Mouse (Mus musculus): Measurements from ENCODE around the gene Limd2. TPM values are rescaled to one million over a fixed set of nuclear protein-coding genes. Genes with fewer than 3 reads are reported as not detected.

Limd2 gene
- polyA plus RNA-seq, 1 experiment from 2014 or later: 151 TPM

- Histone ChIP-seq H3K27ac (ENCODE audit: low read depth, low read length) (no peak overlapping the region), H3K4me1 (ENCODE audit: control insufficient read depth, insufficient read depth, low read length) (0 out of 2 replicates have a peak, but pooled peaks cover 5% of the 10 kb centered on the region), H3K36me3 (ENCODE audit: control insufficient read depth, insufficient read depth, low read length) (no peaks in the 10 kb centered on the region), H3K4me3 (ENCODE audit: low read depth, low read length) (no peak overlapping the region), H3K4me2 (no peak overlapping the region), H3K9me3 (replicated peaks; ENCODE audit: control insufficient read depth, low read length) (no peaks in the 10 kb centered on the region), H3K27me3 (ENCODE audit: control insufficient read depth, insufficient read depth, low read length) (no peaks in the 10 kb centered on the region), H3K9ac (ENCODE audit: low read depth, low read length) (no peak overlapping the region)
- no peak for ATAC-seq (replicated peaks; ENCODE audit: insufficient number of reproducible peaks, low FRiP score, low TSS enrichment)
- WGBS (ENCODE audit: insufficient replicate concordance): 55% methylated on average over 5 of the region's 5 CpGs
Measured at GRCm38 (mm10) chr11:106178036-106178782, 17.5 kb upstream of the Limd2 start.

- H3K9me3 ChIP-seq (replicated peaks; ENCODE audit: control insufficient read depth, low read length): no peaks in the 10 kb centered on the region
- no peak overlapping the region for H3K27ac ChIP-seq (ENCODE audit: low read depth, low read length)
- no peaks in the 10 kb centered on the region for H3K27me3 ChIP-seq (ENCODE audit: control insufficient read depth, insufficient read depth, low read length)
- no peak overlapping the region for H3K4me2 ChIP-seq
- no peak for ATAC-seq (replicated peaks; ENCODE audit: insufficient number of reproducible peaks, low FRiP score, low TSS enrichment)
- H3K9ac ChIP-seq (ENCODE audit: low read depth, low read length): no peak overlapping the region
- H3K36me3 ChIP-seq (ENCODE audit: control insufficient read depth, insufficient read depth, low read length): no peaks in the 10 kb centered on the region
- H3K4me1 ChIP-seq (ENCODE audit: control insufficient read depth, insufficient read depth, low read length): 0 out of 2 replicates have a peak, but pooled peaks cover 5% of the 10 kb centered on the region
- WGBS (ENCODE audit: insufficient replicate concordance): 57% methylated on average over 5 of the region's 5 CpGs
- no peak overlapping the region for H3K4me3 ChIP-seq (ENCODE audit: low read depth, low read length)
Measured at GRCm38 (mm10) chr11:106176372-106176771, 15.7 kb upstream of the Limd2 start.

GRCm38 (mm10) chr11:106175081-106175480, 14.4 kb upstream of the Limd2 start:
- no peak overlapping the region for H3K9ac ChIP-seq (ENCODE audit: low read depth, low read length)
- H3K9me3 ChIP-seq (replicated peaks; ENCODE audit: control insufficient read depth, low read length): no peaks in the 10 kb centered on the region
- no peak overlapping the region for H3K4me2 ChIP-seq
- no peak for ATAC-seq (replicated peaks; ENCODE audit: insufficient number of reproducible peaks, low FRiP score, low TSS enrichment)
- H3K27me3 ChIP-seq (ENCODE audit: control insufficient read depth, insufficient read depth, low read length): no peaks in the 10 kb centered on the region
- H3K4me3 ChIP-seq (ENCODE audit: low read depth, low read length): no peak overlapping the region
- H3K36me3 ChIP-seq (ENCODE audit: control insufficient read depth, insufficient read depth, low read length): no peaks in the 10 kb centered on the region
- 62% methylated on average over 3 of the region's 3 CpGs for WGBS (ENCODE audit: insufficient replicate concordance)
- H3K4me1 ChIP-seq (ENCODE audit: control insufficient read depth, insufficient read depth, low read length): 0 out of 2 replicates have a peak, but pooled peaks cover 5% of the 10 kb centered on the region
- H3K27ac ChIP-seq (ENCODE audit: low read depth, low read length): no peak overlapping the region

- 80% methylated on average over 5 of the region's 5 CpGs for WGBS (ENCODE audit: insufficient replicate concordance)
- H3K4me2 ChIP-seq: no peak overlapping the region
- no peak overlapping the region for H3K4me3 ChIP-seq (ENCODE audit: low read depth, low read length)
- H3K27me3 ChIP-seq (ENCODE audit: control insufficient read depth, insufficient read depth, low read length): no peaks in the 10 kb centered on the region
- H3K4me1 ChIP-seq (ENCODE audit: control insufficient read depth, insufficient read depth, low read length): 0 out of 2 replicates have a peak, but pooled peaks cover 5% of the 10 kb centered on the region
- ATAC-seq (replicated peaks; ENCODE audit: insufficient number of reproducible peaks, low FRiP score, low TSS enrichment): no peak
- no peak overlapping the region for H3K27ac ChIP-seq (ENCODE audit: low read depth, low read length)
- no peak overlapping the region for H3K9ac ChIP-seq (ENCODE audit: low read depth, low read length)
- no peaks in the 10 kb centered on the region for H3K36me3 ChIP-seq (ENCODE audit: control insufficient read depth, insufficient read depth, low read length)
- no peaks in the 10 kb centered on the region for H3K9me3 ChIP-seq (replicated peaks; ENCODE audit: control insufficient read depth, low read length)
Measured at GRCm38 (mm10) chr11:106174372-106174771, 13.7 kb upstream of the Limd2 start.

GRCm38 (mm10) chr11:106173228-106173627, 12.6 kb upstream of the Limd2 start:
- 92% methylated on average over 2 of the region's 2 CpGs for WGBS (ENCODE audit: insufficient replicate concordance)
- H3K4me1 ChIP-seq (ENCODE audit: control insufficient read depth, insufficient read depth, low read length): no peaks in the 10 kb centered on the region

GRCm38 (mm10) chr11:106170807-106171206, 10.1 kb upstream of the Limd2 start:
- 76% methylated on average over 7 of the region's 7 CpGs for WGBS (ENCODE audit: insufficient replicate concordance)
- peaks cover 5% of the 10 kb centered on the region for H3K36me3 ChIP-seq (ENCODE audit: control insufficient read depth, insufficient read depth, low read length)

More at GRCm38 (mm10) chr11:106173228-106173627, 12.6 kb upstream of the Limd2 start:
- Histone ChIP-seq H3K4me3 (ENCODE audit: low read depth, low read length) (no peak overlapping the region), H3K9ac (ENCODE audit: low read depth, low read length) (no peak overlapping the region), H3K27ac (ENCODE audit: low read depth, low read length) (no peak overlapping the region), H3K4me2 (no peak overlapping the region), H3K27me3 (ENCODE audit: control insufficient read depth, insufficient read depth, low read length) (no peaks in the 10 kb centered on the region), H3K36me3 (ENCODE audit: control insufficient read depth, insufficient read depth, low read length) (no peaks in the 10 kb centered on the region; the same call in 1 of the 2 replicates), H3K9me3 (replicated peaks; ENCODE audit: control insufficient read depth, low read length) (no peaks in the 10 kb centered on the region)
- ATAC-seq (replicated peaks; ENCODE audit: insufficient number of reproducible peaks, low FRiP score, low TSS enrichment): no peak

GRCm38 (mm10) chr11:106167435-106167834, 6.8 kb upstream of the Limd2 start:
- no peak overlapping the region for H3K4me2 ChIP-seq

More at GRCm38 (mm10) chr11:106170807-106171206, 10.1 kb upstream of the Limd2 start:
- Histone ChIP-seq H3K4me1 (ENCODE audit: control insufficient read depth, insufficient read depth, low read length) (no peaks in the 10 kb centered on the region), H3K4me2 (no peak overlapping the region), H3K9me3 (replicated peaks; ENCODE audit: control insufficient read depth, low read length) (no peaks in the 10 kb centered on the region), H3K27ac (ENCODE audit: low read depth, low read length) (no peak overlapping the region), H3K4me3 (ENCODE audit: low read depth, low read length) (no peak overlapping the region), H3K27me3 (ENCODE audit: control insufficient read depth, insufficient read depth, low read length) (no peaks in the 10 kb centered on the region), H3K9ac (ENCODE audit: low read depth, low read length) (no peak overlapping the region)
- ATAC-seq (replicated peaks; ENCODE audit: insufficient number of reproducible peaks, low FRiP score, low TSS enrichment): no peak

GRCm38 (mm10) chr11:106164601-106165180, 4.0 kb upstream of the Limd2 start:
- H3K9me3 ChIP-seq (replicated peaks; ENCODE audit: control insufficient read depth, low read length): no peaks in the 10 kb centered on the region
- no peak overlapping the region for H3K4me3 ChIP-seq (ENCODE audit: low read depth, low read length)
- H3K27me3 ChIP-seq (ENCODE audit: control insufficient read depth, insufficient read depth, low read length): no peaks in the 10 kb centered on the region
- H3K36me3 ChIP-seq (ENCODE audit: control insufficient read depth, insufficient read depth, low read length): peaks cover 15% of the 10 kb centered on the region
- no peak for ATAC-seq (replicated peaks; ENCODE audit: insufficient number of reproducible peaks, low FRiP score, low TSS enrichment)
- 85% methylated on average over 16 of the region's 16 CpGs for WGBS (ENCODE audit: insufficient replicate concordance)
- no peak overlapping the region for H3K27ac ChIP-seq (ENCODE audit: low read depth, low read length)
- H3K4me1 ChIP-seq (ENCODE audit: control insufficient read depth, insufficient read depth, low read length): peaks cover 10% of the 10 kb centered on the region; the same call in 1 of the 2 replicates
- H3K4me2 ChIP-seq: no peak overlapping the region
- H3K9ac ChIP-seq (ENCODE audit: low read depth, low read length): no peak overlapping the region

More at GRCm38 (mm10) chr11:106167435-106167834, 6.8 kb upstream of the Limd2 start:
- WGBS (ENCODE audit: insufficient replicate concordance): 77% methylated on average over 5 of the region's 5 CpGs
- H3K9ac ChIP-seq (ENCODE audit: low read depth, low read length): no peak overlapping the region
- H3K27me3 ChIP-seq (ENCODE audit: control insufficient read depth, insufficient read depth, low read length): no peaks in the 10 kb centered on the region
- no peak overlapping the region for H3K4me3 ChIP-seq (ENCODE audit: low read depth, low read length)
- no peak overlapping the region for H3K27ac ChIP-seq (ENCODE audit: low read depth, low read length)
- H3K9me3 ChIP-seq (replicated peaks; ENCODE audit: control insufficient read depth, low read length): no peaks in the 10 kb centered on the region
- peaks cover 4% of the 10 kb centered on the region; the same call in 1 of the 2 replicates for H3K4me1 ChIP-seq (ENCODE audit: control insufficient read depth, insufficient read depth, low read length)
- no peak for ATAC-seq (replicated peaks; ENCODE audit: insufficient number of reproducible peaks, low FRiP score, low TSS enrichment)
- peaks cover 15% of the 10 kb centered on the region for H3K36me3 ChIP-seq (ENCODE audit: control insufficient read depth, insufficient read depth, low read length)
